Mouse (Mus musculus) right cerebral cortex, adult 2 months (tissue): ENCODE measurements around the gene Pnpla1.

Source experiments
- DNase-seq, 2 experiments: peaks; one replicate each; pipeline ENCODE4 v3.0.0; 2021 to 2022; ENCODE audit warnings: low spot score in 2 of 2

The Pnpla1 gene

GRCm38 (mm10) chr17:28883941-28884516 is 25.8 kb downstream of the Pnpla1 start:
- no peak for DNase-seq

- DNase-seq = no peak
Measured at GRCm38 (mm10) chr17:28885231-28885630, 27.0 kb downstream of the Pnpla1 start.

GRCm38 (mm10) chr17:28886266-28886665 is 28.1 kb downstream of the Pnpla1 start:
- no peak for DNase-seq

GRCm38 (mm10) chr17:28894050-28894767 is 36.0 kb downstream of the Pnpla1 start:
- DNase-seq = no peak

GRCm38 (mm10) chr17:28895217-28895875 is 37.1 kb downstream of the Pnpla1 start:
- DNase-seq = no peak

GRCm38 (mm10) chr17:28896095-28896780 is 38.0 kb downstream of the Pnpla1 start:
- no peak for DNase-seq

- DNase-seq = no peak
Measured at GRCm38 (mm10) chr17:28897817-28898216, 39.6 kb downstream of the Pnpla1 start.

GRCm38 (mm10) chr17:28898249-28898648 is 40.0 kb downstream of the Pnpla1 start:
- DNase-seq = no peak

- DNase-seq = no peak
Measured at GRCm38 (mm10) chr17:28899427-28899826, 41.2 kb downstream of the Pnpla1 start.

- no peak for DNase-seq
Measured at GRCm38 (mm10) chr17:28901559-28901958, 43.3 kb downstream of the Pnpla1 start.

GRCm38 (mm10) chr17:28904546-28905376 is 46.5 kb downstream of the Pnpla1 start:
- DNase-seq = peak; percentile 70 to 73

GRCm38 (mm10) chr17:28905377-28905916 is 47.2 kb downstream of the Pnpla1 start:
- DNase-seq = peak in 1 of 2 experiments; percentile 25

- peak; percentile 62 to 64 for DNase-seq
Measured at GRCm38 (mm10) chr17:28907959-28908358, 49.7 kb downstream of the Pnpla1 start.

GRCm38 (mm10) chr17:28909252-28909941 is 51.2 kb downstream of the Pnpla1 start:
- DNase-seq = peak; percentile 36 to 37

GRCm38 (mm10) chr17:28910139-28910538 is 51.9 kb downstream of the Pnpla1 start:
- DNase-seq = no peak

GRCm38 (mm10) chr17:28913200-28913599 is 55.0 kb downstream of the Pnpla1 start:
- no peak for DNase-seq

GRCm38 (mm10) chr17:28913940-28914339 is 55.7 kb downstream of the Pnpla1 start:
- no peak for DNase-seq

GRCm38 (mm10) chr17:28915060-28915628 is 56.9 kb downstream of the Pnpla1 start, which contains the start of gene 4930539E08Rik:
Gene 4930539E08Rik, minus strand, starts transcription at chr17:28915324.
- DNase-seq = no peak

- DNase-seq = no peak
Measured at GRCm38 (mm10) chr17:28916520-28916919, 58.3 kb downstream of the Pnpla1 start.

GRCm38 (mm10) chr17:28921086-28921485 is 62.9 kb downstream of the Pnpla1 start:
- DNase-seq = no peak
